Mouse (Mus musculus) right cerebral cortex, postnatal 14 days (tissue): ENCODE data around the gene Ly6g5b.
"Not testable (repeated sequence)": the region's sequence is repeated elsewhere in the genome, so short reads cannot be mapped to it uniquely, and the experiment has no call there.

Experiments used
- DNase-seq: peaks from one replicate; pipeline ENCODE4 v3.0.0; 2022

Ly6g5b gene

GRCm38 (mm10) chr17:35135591-35136320, 20.5 kb upstream of the Ly6g5b start:
- no peak for DNase-seq

DNA sequence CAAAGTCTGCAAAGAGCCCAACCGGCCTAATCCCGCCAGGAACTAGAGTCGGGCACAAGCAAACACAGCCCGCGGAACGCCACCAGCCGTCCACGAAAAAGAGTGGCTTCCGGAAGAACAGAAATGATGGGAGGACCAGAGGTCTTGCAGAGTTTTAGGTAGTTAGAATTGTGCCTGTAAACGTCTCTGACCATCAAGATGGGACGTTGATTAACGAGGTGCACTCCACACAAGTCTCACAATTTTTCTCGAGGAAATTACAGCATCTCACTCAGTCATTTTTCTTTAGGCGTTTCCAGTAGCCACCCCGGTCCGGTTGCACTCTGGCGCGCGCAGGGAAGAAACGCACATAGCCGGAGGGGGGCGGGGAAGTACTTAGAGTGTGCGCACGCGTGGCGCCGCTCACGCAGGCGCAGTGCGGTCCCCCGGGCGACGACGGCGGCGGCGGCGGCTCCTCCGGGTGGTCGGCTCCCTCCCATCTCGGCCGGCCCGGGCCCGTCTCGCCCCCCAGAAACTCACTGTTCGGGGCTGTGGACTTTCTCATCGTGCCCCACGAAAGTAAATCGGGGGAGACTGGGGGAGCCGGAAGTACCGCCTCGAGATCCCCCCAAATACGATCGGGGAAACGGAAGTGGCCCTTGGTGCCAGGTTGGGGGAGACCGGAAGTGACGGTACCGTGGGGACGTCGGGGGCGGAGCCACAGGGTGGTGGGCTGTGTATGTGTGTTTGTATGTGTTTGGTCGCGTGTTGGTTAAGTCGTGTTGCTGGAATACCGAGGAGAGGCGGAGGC, 19.8 kb upstream of the Ly6g5b start, which contains the start of gene Bag6:
Bag6 (plus strand) TSS at position 378 of the 790 bp plus-strand sequence.
- peak; percentile 96 for DNase-seq

DNA sequence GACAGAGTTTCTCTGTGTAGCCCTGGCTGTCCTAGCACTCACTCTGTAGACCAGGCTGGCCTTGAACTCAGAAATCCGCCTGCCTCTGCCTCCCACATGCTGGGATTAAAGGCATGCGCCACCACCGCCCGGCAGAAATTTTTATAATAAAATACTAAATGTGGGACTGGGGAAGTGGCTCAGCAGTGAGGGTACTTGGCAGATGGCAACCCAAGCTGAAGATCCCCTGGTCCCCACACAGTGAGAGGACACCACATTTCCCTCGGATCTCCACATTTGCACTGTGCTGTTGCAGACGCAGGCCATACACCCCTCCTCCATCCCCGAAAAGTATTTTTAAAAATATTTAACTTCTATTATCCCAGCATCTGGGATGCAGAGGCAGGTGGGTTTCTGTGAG, 18.3 kb upstream of the Ly6g5b start:
- DNase-seq: no peak

DNA sequence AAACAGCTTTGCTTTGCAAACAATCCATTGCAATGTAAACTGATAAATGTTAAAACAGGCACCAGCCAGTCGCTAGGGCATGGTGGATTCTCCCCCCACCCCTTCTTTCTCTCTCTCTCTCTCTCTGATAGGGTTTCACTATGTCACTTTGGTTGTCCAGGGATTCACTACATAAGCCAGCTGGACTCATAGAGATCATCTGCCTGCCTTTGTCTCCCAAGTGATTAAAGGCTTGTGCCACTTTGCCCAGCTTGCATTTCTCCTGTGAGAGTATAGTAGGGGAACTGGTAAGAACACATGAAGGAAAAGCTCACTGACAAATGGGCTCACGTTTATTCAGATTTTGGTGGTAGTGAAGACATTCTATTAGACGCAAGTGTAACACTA, 16.9 kb upstream of the Ly6g5b start:
- no peak for DNase-seq

GRCm38 (mm10) chr17:35131500-35132173, 16.4 kb upstream of the Ly6g5b start, which contains the start of gene Apom:
Apom (minus strand) TSS chr17:35132050.
- no peak for DNase-seq

DNA sequence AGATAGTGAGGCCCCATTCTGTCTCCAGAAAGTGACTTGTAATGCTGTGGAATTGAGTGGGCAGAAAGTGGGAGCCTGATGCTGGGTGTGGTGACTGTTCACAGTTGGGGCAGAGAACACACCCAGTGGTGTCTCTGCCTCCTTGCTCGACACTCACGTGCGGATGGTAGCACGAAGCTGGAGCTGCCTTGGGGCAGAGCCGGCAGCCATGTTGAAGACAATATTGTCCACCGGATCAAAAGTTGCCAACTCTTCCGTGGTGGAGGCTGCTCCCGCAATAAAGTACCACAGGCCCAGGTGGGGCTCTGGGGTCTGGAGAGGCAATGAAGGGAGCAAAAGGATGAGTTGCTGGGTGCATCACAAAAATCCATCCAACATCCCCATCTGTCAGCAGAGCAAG, 15.8 kb upstream of the Ly6g5b start:
- DNase-seq: no peak

DNA sequence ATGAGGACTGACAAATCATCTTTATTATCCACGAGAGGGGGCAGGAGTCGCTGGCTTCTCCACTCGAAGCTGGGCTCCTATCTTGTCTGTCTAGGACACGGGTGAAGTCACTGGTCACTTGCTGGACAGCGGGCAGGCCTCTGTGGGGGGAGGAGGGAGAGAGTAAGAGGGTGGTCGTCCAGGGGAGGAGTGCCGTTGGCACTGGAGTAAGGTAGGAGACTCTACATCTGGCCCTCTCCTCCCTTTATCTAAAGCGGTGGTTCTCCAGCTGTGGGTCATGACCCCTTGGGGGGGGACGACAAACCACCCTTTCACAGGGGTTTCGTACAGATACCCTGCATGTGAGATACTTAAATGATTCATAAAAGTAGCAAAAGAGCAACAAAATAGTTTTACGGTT, 13.8 kb upstream of the Ly6g5b start:
- no peak for DNase-seq

- DNase-seq: no peak
Measured at GRCm38 (mm10) chr17:35127017-35127416, 11.8 kb upstream of the Ly6g5b start.

DNA sequence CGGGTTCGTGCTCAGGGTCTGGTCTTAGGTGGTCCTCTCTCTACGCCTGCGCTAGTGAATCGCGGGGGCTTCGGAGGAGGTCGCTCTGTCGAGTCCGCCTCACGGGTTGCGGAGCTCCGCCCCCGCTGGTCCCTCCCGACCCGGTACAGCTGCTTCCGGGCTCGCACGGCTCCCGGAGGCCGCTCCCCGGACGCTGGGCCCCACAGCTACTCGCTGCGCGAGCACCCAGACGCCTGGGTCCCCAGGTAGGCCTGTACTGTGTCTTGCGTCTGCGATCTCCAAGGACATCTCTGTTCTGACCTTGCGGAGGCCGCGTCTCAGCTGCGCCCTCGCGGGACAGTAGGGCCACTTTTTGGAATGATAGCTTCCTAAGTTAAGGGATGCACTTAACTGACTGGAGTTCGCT, 11.0 kb upstream of the Ly6g5b start, which contains the start of gene D17H6S53E:
D17H6S53E (plus strand) TSS at position 168 of the 406 bp plus-strand sequence.
- DNase-seq: peak; percentile 73

DNA sequence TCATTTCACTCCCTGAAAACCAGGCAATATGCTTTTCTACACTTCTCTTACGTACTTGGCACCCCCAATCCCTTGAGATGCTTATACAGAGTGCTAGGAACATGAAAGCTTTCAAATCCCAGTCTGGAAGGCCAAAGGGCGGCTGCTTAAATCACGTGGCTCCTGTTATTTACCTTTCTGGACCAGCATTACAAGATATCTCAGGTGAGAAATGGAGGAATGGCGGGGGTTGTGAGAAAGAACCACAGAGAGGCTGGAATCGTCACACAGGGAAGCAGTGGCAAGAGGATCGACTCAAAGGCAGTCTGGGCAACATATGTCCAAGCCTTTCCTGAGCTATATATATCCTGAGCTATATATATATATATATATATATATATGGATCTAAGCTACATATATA, 10.3 kb upstream of the Ly6g5b start:
- no peak for DNase-seq

DNA sequence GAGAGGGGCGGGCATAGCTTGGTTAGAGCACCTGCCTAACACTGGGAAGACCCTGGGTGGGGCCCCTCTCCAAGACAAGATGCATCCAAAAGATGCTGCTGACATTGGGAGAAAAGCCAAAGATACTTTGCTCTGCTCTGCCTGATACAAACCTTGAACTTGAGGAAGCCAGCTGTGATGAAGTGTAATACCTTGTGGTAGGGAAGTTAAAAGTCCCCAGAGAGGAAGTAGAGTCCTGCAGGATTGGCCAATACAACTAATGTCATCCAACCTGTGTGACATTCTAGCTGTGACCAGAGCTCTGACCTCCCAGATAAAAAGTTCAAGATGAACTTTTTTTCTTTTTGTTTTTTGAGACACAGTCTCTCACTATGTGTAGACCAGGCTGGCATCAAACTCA, 9.9 kb upstream of the Ly6g5b start:
- no peak for DNase-seq

GRCm38 (mm10) chr17:35124261-35124896, 9.2 kb upstream of the Ly6g5b start:
- not testable (repeated sequence) for DNase-seq

DNA sequence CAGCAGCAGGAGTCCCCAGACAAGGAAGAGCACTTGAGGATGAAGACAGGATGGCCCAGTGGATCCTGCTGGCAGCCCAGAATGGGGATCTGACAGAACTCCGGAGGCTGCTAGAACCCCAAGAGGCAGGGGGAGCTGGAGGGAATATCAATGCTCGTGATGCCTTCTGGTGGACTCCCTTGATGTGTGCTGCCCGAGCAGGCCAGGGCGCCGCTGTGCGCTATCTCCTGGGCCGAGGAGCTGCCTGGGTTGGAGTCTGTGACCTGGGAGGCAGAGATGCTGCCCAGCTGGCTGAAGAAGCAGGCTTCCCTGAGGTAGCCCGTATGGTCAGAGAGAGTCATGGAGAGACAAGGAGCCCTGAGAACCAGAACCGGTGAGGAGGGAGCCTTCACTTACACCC, 8.1 kb upstream of the Ly6g5b start:
- DNase-seq: not testable (repeated sequence)

DNA sequence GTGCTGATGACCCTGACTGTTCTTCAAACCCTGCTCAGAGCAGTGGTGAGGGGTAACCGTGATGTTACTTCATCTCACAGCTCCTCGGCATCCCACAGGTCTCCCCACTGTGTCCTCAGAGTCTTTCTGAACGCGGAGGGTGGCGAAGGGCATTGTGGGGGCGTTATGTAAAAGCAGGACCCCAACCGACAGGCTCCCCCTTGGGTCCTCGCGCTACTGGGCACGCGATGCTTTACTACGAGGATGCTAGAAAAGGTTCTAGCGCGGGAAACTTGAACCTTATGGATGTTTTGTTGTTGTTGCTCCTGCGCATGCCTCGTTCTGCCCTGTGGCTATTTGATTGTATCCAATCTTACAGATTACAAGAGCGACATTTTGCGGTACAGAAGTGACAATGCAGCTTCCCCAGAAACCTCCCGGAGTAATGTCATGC, 6.7 kb upstream of the Ly6g5b start, which contains the start of gene Csnk2b:
Csnk2b (minus strand) TSS at position 183 of the 433 bp plus-strand sequence.
- DNase-seq: peak; percentile 60

DNA sequence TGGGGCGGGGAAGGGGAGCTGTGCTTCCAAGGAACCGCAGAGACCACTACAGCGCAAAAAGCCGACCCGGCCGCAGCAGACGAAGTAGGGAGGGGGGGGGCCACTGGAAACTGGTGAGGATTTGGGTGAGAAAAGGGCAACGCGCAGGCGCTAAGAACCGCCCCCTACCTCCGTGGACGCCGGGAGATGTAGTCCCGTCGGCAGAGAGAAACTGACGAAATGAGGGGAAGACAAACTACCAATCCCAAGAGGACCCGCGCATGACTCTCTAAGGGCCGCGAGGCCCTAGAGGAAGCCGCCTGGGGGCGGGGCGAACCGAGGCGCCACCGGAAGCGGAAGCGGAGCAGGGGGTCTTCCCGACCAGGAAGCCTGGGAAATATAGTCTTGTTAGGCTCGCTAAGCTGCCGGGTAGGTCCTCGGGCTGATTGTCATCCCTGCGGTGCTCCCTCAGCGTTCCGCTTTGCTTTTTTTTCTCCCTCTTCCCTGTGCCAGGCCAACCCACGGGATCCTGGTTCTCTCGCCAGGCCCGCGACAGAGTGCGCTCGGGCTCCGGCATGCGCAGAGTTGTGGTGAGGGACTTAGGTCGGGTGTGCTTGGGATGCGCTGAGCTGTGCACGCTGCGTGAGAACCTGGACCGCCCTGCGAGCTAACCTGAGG, 6.0 kb upstream of the Ly6g5b start, which contains the start of gene Gpank1:
Gpank1 (plus strand) TSS at position 313 of the 657 bp plus-strand sequence.
- peak; percentile 96 for DNase-seq

DNA sequence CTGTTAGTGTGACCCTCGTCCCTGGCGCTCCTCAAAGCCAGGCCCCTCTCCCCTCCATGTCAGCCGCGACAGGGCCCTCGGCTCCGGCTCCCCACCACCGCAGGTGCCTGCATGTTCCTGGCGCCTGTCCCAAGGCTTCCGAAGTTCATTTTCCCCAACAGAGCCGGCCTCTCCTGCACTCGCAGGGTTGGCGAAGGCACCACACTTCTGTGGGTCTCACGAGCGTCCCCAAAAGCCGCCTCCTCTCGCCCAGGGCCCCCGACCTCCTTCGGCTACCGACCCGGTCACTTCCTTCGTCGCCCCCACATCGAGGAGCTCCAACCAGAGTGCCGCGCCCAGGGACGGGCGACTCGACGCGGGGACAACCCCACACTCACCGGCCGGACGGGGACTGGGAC, 5.5 kb upstream of the Ly6g5b start:
- DNase-seq: no peak

DNA sequence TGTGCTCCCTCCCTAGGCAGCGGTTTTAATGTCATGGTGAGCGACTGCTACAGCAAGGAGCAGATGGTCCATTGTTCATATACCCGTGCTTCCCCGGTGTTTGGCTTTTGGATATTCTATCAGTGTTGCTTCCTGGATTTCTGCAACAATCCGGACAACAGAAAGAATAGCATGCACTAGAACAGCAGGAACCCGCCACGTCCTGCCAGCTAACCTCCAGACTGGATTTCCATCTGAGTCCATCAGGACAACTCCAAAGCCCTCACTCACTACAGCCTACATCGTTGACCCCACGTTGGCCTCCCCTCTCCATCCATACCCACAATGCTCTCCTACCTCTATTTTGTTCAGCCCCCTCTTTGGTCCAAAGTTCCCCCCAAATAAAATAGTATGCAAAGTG, 3.5 kb downstream of the Ly6g5b start:
- DNase-seq: no peak

- no peak for DNase-seq
Measured at GRCm38 (mm10) chr17:35108097-35108496, 7.1 kb downstream of the Ly6g5b start, which contains the start of gene Ly6g5c. Ly6g5c (plus strand) TSS chr17:35108279.

DNA sequence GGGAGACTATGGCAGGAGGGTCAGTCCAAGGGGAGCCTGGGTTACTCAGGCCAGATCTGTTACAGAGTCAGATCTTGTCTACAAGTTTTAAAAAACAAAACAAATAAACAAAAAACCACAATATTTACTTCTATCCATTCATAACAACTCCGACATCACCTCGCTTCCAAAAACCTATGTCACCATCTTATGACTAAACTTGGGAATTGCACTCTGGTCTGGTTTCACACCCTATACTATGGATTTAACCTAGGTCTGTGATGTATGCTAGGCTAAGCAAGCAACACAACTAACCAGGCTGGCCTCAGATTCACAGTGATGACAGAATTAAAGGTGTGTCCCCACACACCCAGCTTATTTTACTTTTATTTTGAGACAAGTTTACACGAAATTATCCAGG, 8.7 kb downstream of the Ly6g5b start:
- DNase-seq: no peak

GRCm38 (mm10) chr17:35105740-35106389, 9.4 kb downstream of the Ly6g5b start:
- peak; percentile 43 for DNase-seq

- no peak for DNase-seq
Measured at GRCm38 (mm10) chr17:35104754-35105153, 10.5 kb downstream of the Ly6g5b start.

DNA sequence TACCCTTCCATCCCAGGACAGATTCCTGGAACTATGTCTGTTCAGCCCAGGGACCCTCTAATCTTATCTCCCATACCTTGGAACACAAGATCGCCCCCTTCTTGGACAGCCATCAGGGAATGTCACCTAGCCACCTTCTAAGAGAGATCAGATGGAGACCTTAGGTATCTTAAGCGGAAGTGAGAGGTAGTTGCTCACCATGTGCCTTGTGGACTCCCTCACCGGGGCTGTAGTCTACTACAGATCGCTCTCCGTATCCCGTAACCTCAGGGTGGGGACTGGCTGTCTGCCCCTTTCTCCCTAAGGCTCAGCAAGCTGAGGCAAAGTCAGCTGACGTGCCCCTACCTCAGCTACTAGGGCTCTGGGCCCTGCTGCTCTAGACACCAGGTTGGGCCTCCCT, 11.1 kb downstream of the Ly6g5b start:
- DNase-seq: no peak
